Mouse (Mus musculus) neural tube, embryonic 14.5 days (tissue): ENCODE data around the gene Nell2. TPM values are rescaled to one million over a fixed set of nuclear protein-coding genes. Genes with fewer than 3 reads are reported as not detected.
A peak's percentile ranks its signal among the peaks of the same experiment; 100 is the strongest.

Source experiments
- ATAC-seq: fragments of 200-750 bp; cut with Nextera tagmentation; 2 replicates; pipeline ENCODE4 v1.8.0; 2017; ENCODE audit warnings: low read depth, mild to moderate bottlenecking, moderate TSS enrichment, moderate library complexity
- H3K27ac ChIP-seq: fragments of 300-500 bp; sonication (generic); 2 replicates; pipeline ENCODE4 v1.5.1; 2014; ENCODE audit warnings: low read depth, mild to moderate bottlenecking, control low read depth, low read length, moderate library complexity, mixed read lengths
- H3K27me3 ChIP-seq: fragments of 300-500 bp; sonication (generic); 2 replicates; pipeline ENCODE4 v1.6.1; 2014; ENCODE audit warnings: low read length; ENCODE audit not compliant: control insufficient read depth, insufficient read depth
- H3K36me3 ChIP-seq: fragments of 300-500 bp; sonication (generic); 2 replicates; pipeline ENCODE4 v1.6.1; 2014; ENCODE audit warnings: low read length, mixed read lengths; ENCODE audit not compliant: control insufficient read depth, insufficient read depth
- H3K4me1 ChIP-seq: fragments of 300-500 bp; sonication (generic); 2 replicates; pipeline ENCODE4 v1.6.1; 2014; ENCODE audit warnings: low read length; ENCODE audit not compliant: control insufficient read depth, insufficient read depth
- H3K4me2 ChIP-seq: fragments of 300-500 bp; sonication (generic); 2 replicates; pipeline ENCODE4 v1.6.1; 2014; ENCODE audit warnings: mild to moderate bottlenecking, low read depth, low read length, control low read depth
- H3K4me3 ChIP-seq: fragments of 300-500 bp; sonication (generic); 2 replicates; pipeline ENCODE4 v1.5.1; 2014; ENCODE audit warnings: low read depth, low read length, control low read depth, mixed read lengths
- H3K9ac ChIP-seq: fragments of 300-500 bp; sonication (generic); replicated peaks from 2 replicates; pipeline ENCODE4 v1.6.1; 2014; ENCODE audit warnings: low read depth, mild to moderate bottlenecking, control low read depth, low read length, mixed read lengths
- H3K9me3 ChIP-seq: fragments of 300-500 bp; sonication (generic); 2 replicates; pipeline ENCODE4 v1.6.1; 2016; ENCODE audit warnings: low read length; ENCODE audit not compliant: control insufficient read depth
- WGBS: fragments of 180-500 bp; shearing (Covaris S2); extraction: QIAGEN DNeasy Blood & Tissue Kit; methylation state at CpG from one replicate; pipeline ENCODE4 v1.1.7; 2014; 5-methylcytosine and 5-hydroxymethylcytosine counted together
- polyA plus RNA-seq: library from polyadenylated mRNA; unstranded; fragments of >200 nt; fragmentation: Nextera tagmentation; extraction: Ambion mirVana; gene quantifications from 2 replicates; pipeline ENCODE4 v1.2.1, GENCODE M21; 2014

Nell2 gene
- polyA plus RNA-seq, 1 experiment from 2014 or later = 217 TPM

- no peaks in the 10 kb centered on the region for H3K9me3 ChIP-seq
- no peaks in the 10 kb centered on the region for H3K36me3 ChIP-seq
- 79% methylated on average over 4 of the region's 4 CpGs for WGBS
- no peak overlapping the region for H3K9ac ChIP-seq
- H3K27me3 ChIP-seq = no peaks in the 10 kb centered on the region
- peaks cover 1% of the 10 kb centered on the region; the same call in 1 of the 2 replicates for H3K4me1 ChIP-seq
- no peak overlapping the region for H3K4me3 ChIP-seq
- H3K4me2 ChIP-seq = no peak overlapping the region
- no peak for ATAC-seq
- H3K27ac ChIP-seq = no peak overlapping the region
Measured at GRCm38 (mm10) chr15:95437740-95438139, 90.6 kb downstream of the Nell2 start.

GRCm38 (mm10) chr15:95436261-95436660, 92.1 kb downstream of the Nell2 start:
- no peaks in the 10 kb centered on the region for H3K9me3 ChIP-seq
- no peaks in the 10 kb centered on the region for H3K27me3 ChIP-seq
- no peak overlapping the region for H3K27ac ChIP-seq
- no peak overlapping the region for H3K9ac ChIP-seq
- H3K4me1 ChIP-seq = peaks cover 10% of the 10 kb centered on the region; the same call in 1 of the 2 replicates
- H3K36me3 ChIP-seq = no peaks in the 10 kb centered on the region
- no peak overlapping the region for H3K4me2 ChIP-seq
- ATAC-seq = no peak
- 75% methylated on average over 1 of the region's 1 CpGs for WGBS
- H3K4me3 ChIP-seq = no peak overlapping the region

- Histone ChIP-seq H3K27me3 (no peaks in the 10 kb centered on the region), H3K4me2 (no peak overlapping the region), H3K9me3 (no peaks in the 10 kb centered on the region), H3K27ac (peak overlapping the region; percentile 35; the same call in 1 of the 2 replicates), H3K4me1 (peaks cover 12% of the 10 kb centered on the region; the same call in 1 of the 2 replicates), H3K4me3 (no peak overlapping the region), H3K9ac (no peak overlapping the region), H3K36me3 (no peaks in the 10 kb centered on the region)
- ATAC-seq = peak; percentile 69
- 28% methylated on average over 13 of the region's 13 CpGs for WGBS
Measured at GRCm38 (mm10) chr15:95431156-95431799, 97.1 kb downstream of the Nell2 start.

- Histone ChIP-seq H3K9ac (no peak overlapping the region), H3K4me1 (peaks cover 12% of the 10 kb centered on the region; the same call in 1 of the 2 replicates), H3K27ac (no peak overlapping the region), H3K27me3 (no peaks in the 10 kb centered on the region), H3K4me2 (no peak overlapping the region), H3K36me3 (no peaks in the 10 kb centered on the region), H3K9me3 (no peaks in the 10 kb centered on the region), H3K4me3 (no peak overlapping the region)
- no peak for ATAC-seq
- WGBS = 97% methylated on average over 8 of the region's 8 CpGs
Measured at GRCm38 (mm10) chr15:95430000-95430399, 98.4 kb downstream of the Nell2 start.

- no peak overlapping the region for H3K4me2 ChIP-seq
- H3K27ac ChIP-seq = no peak overlapping the region; the same call in 1 of the 2 replicates
- peak; percentile 45; the same call in 1 of the 2 replicates for ATAC-seq
Measured at GRCm38 (mm10) chr15:95428003-95428663, 100.2 kb downstream of the Nell2 start.

GRCm38 (mm10) chr15:95425085-95425484, 103.3 kb downstream of the Nell2 start:
- H3K9ac ChIP-seq = no peak overlapping the region
- H3K4me3 ChIP-seq = no peak overlapping the region
- H3K36me3 ChIP-seq = 0 out of 2 replicates have a peak, but pooled peaks cover 4% of the 10 kb centered on the region
- H3K27me3 ChIP-seq = no peaks in the 10 kb centered on the region
- 77% methylated on average over 7 of the region's 7 CpGs for WGBS
- no peak for ATAC-seq
- H3K4me1 ChIP-seq = no peaks in the 10 kb centered on the region
- no peaks in the 10 kb centered on the region for H3K9me3 ChIP-seq
- no peak overlapping the region for H3K27ac ChIP-seq
- no peak overlapping the region for H3K4me2 ChIP-seq

More at GRCm38 (mm10) chr15:95428003-95428663, 100.2 kb downstream of the Nell2 start:
- no peaks in the 10 kb centered on the region for H3K36me3 ChIP-seq
- no peaks in the 10 kb centered on the region for H3K9me3 ChIP-seq
- peaks cover 12% of the 10 kb centered on the region; the same call in 1 of the 2 replicates for H3K4me1 ChIP-seq
- 21% methylated on average over 7 of the region's 7 CpGs for WGBS
- no peak overlapping the region for H3K4me3 ChIP-seq
- no peak overlapping the region for H3K9ac ChIP-seq
- H3K27me3 ChIP-seq = no peaks in the 10 kb centered on the region

- Histone ChIP-seq H3K27ac (no peak overlapping the region), H3K4me1 (no peaks in the 10 kb centered on the region), H3K9ac (no peak overlapping the region), H3K27me3 (no peaks in the 10 kb centered on the region), H3K36me3 (0 out of 2 replicates have a peak, but pooled peaks cover 4% of the 10 kb centered on the region), H3K4me3 (no peak overlapping the region), H3K9me3 (no peaks in the 10 kb centered on the region), H3K4me2 (no peak overlapping the region)
- 36% methylated on average over 15 of the region's 15 CpGs for whole genome bisulfite sequencing
- no peak for ATAC-seq
Measured at GRCm38 (mm10) chr15:95422226-95422950, 106.0 kb downstream of the Nell2 start.

GRCm38 (mm10) chr15:95418641-95419040, 109.7 kb downstream of the Nell2 start:
- ATAC-seq = no peak

More at GRCm38 (mm10) chr15:95418641-95419040, 109.7 kb downstream of the Nell2 start:
- 70% methylated on average over 4 of the region's 4 CpGs for WGBS
- Histone ChIP-seq H3K4me1 (no peaks in the 10 kb centered on the region), H3K9ac (no peak overlapping the region), H3K9me3 (no peaks in the 10 kb centered on the region), H3K27ac (no peak overlapping the region), H3K4me3 (no peak overlapping the region), H3K4me2 (no peak overlapping the region), H3K27me3 (no peaks in the 10 kb centered on the region), H3K36me3 (0 out of 2 replicates have a peak, but pooled peaks cover 4% of the 10 kb centered on the region)
